Mouse (Mus musculus): ENCODE results near the gene March9.

Gene March9

DNA sequence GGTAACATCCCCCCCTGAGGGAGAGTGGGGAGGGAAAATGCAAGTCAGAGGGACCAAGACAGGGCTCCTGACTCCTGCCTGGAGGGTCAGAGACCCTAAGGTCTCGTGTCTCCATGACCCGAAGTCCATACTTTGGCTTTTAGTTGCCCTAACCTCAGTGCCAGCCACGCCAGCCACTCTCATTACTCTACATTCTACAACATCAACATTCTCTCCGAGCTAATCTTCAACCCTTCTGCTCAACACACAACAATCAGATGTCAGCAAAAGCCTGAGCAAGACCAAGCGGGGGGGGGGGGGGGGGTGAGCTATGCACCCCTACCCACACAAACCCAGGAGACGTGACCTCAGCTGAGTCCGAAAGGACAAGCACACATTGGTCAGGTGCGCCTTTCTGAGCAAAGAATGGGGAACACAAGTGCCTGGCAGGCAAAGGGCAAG, 26.7 kb downstream of the March9 start:
- peak; percentile 68 to 89 for DNase-seq

GRCm38 (mm10) chr10:127030336-127031296, 29.4 kb downstream of the March9 start, which contains the start of gene Tsfm:
Tsfm (minus strand) TSS chr10:127030840.
- DNase-seq = peak; percentile 95

- DNase-seq = no peak
These were observed 41.6 kb downstream of the March9 start for GRCm38 (mm10) chr10:127018422-127018821.

GRCm38 (mm10) chr10:127017071-127017470, 42.9 kb downstream of the March9 start:
- no peak for DNase-seq

- peak; percentile 56 to 69 for DNase-seq
These were observed 43.5 kb downstream of the March9 start for GRCm38 (mm10) chr10:127016488-127016887.

Measured in kidney, postnatal 25 days (tissue).